Mouse (Mus musculus) forebrain, embryonic 16.5 days (tissue): Measurements from ENCODE around the gene 2610528A11Rik. TPM values are rescaled to one million over a fixed set of nuclear protein-coding genes. Genes with fewer than 3 reads are reported as not detected.
A peak's percentile ranks its signal among the peaks of the same experiment; 100 is the strongest.
"Not testable (repeated sequence)": the region's sequence is repeated elsewhere in the genome, so short reads cannot be mapped to it uniquely, and the experiment has no call there.

Source experiments
- ATAC-seq: fragments of 200-750 bp; cut with Nextera tagmentation; 2 replicates; pipeline ENCODE4 v1.8.0; 2017; ENCODE audit warnings: mild to moderate bottlenecking, moderate library complexity
- H3K27ac ChIP-seq: fragments of 300-500 bp; sonication (generic); 2 replicates; pipeline ENCODE4 v1.5.1; 2014; ENCODE audit warnings: low read length, control low read depth
- H3K27me3 ChIP-seq: fragments of 300-500 bp; sonication (generic); replicated peaks from 2 replicates; pipeline ENCODE4 v1.6.1; 2014; ENCODE audit warnings: low read length; ENCODE audit not compliant: control insufficient read depth, insufficient read depth
- H3K36me3 ChIP-seq: fragments of 300-500 bp; sonication (generic); 2 replicates; pipeline ENCODE4 v1.6.1; 2014; ENCODE audit not compliant: control insufficient read depth, insufficient read depth
- H3K4me1 ChIP-seq: fragments of 300-500 bp; sonication (generic); replicated peaks from 2 replicates; pipeline ENCODE4 v1.6.1; 2014; ENCODE audit warnings: low read length; ENCODE audit not compliant: control insufficient read depth, insufficient read depth
- H3K4me2 ChIP-seq: fragments of 300-500 bp; sonication (generic); 2 replicates; pipeline ENCODE4 v1.6.1; 2014; ENCODE audit warnings: mild to moderate bottlenecking, low read length, control low read depth
- H3K4me3 ChIP-seq: fragments of 300-500 bp; sonication (generic); replicated peaks from 2 replicates; pipeline ENCODE4 v1.5.1; 2014; ENCODE audit warnings: mild to moderate bottlenecking, low read length, control low read depth
- H3K9ac ChIP-seq: fragments of 300-500 bp; sonication (generic); replicated peaks from 2 replicates; pipeline ENCODE4 v1.6.1; 2014; ENCODE audit warnings: low read depth, low read length, control low read depth
- H3K9me3 ChIP-seq: fragments of 300-500 bp; sonication (generic); 2 replicates; pipeline ENCODE4 v1.6.1; 2016; ENCODE audit warnings: low read length; ENCODE audit not compliant: control insufficient read depth
- WGBS: fragments of 180-500 bp; shearing (Covaris S2); extraction: QIAGEN DNeasy Blood & Tissue Kit; methylation state at CpG from one replicate; pipeline ENCODE4 v1.1.7; 2014; 5-methylcytosine and 5-hydroxymethylcytosine counted together
- polyA plus RNA-seq: library from polyadenylated mRNA; unstranded; fragments of >200 nt; fragmentation: Nextera tagmentation; extraction: Ambion mirVana; gene quantifications from 2 replicates; pipeline ENCODE4 v1.2.1, GENCODE M21; 2015

2610528A11Rik gene
- 0.37 TPM in 1 of 2 replicates, not detected in the other for polyA plus RNA-seq

GRCm38 (mm10) chr14:37113922-37114321 is at the start of gene 2610528A11Rik:
Gene 2610528A11Rik, minus strand, starts transcription at chr14:37114022.
- Histone ChIP-seq H3K9me3 (no peaks in the 10 kb centered on the region), H3K27me3 (no peaks in the 10 kb centered on the region)
- ATAC-seq = no peak

GRCm38 (mm10) chr14:37163277-37163956 is 49.6 kb upstream of the 2610528A11Rik start:
- no peaks in the 10 kb centered on the region for H3K36me3 ChIP-seq
- H3K9me3 ChIP-seq = no peaks in the 10 kb centered on the region
- no peak overlapping the region for H3K4me2 ChIP-seq
- H3K4me3 ChIP-seq = no peak overlapping the region
- no peak overlapping the region for H3K9ac ChIP-seq
- no peaks in the 10 kb centered on the region for H3K4me1 ChIP-seq
- 87% methylated on average over 4 of the region's 4 CpGs for WGBS
- ATAC-seq = no peak
- H3K27me3 ChIP-seq = no peaks in the 10 kb centered on the region
- H3K27ac ChIP-seq = no peak overlapping the region

More at GRCm38 (mm10) chr14:37113922-37114321, at the start of gene 2610528A11Rik:
- no peak within 1 kb of the TSS for H3K4me3 ChIP-seq
- no peak within 1 kb of the TSS for H3K9ac ChIP-seq
- WGBS = 72% methylated on average over 3 of the region's 3 CpGs
- no peaks in the 10 kb centered on the region for H3K36me3 ChIP-seq
- H3K4me1 ChIP-seq = no peaks in the 10 kb centered on the region
- no peak within 1 kb of the TSS for H3K4me2 ChIP-seq
- H3K27ac ChIP-seq = no peak within 1 kb of the TSS

GRCm38 (mm10) chr14:37154391-37154790 is 40.6 kb upstream of the 2610528A11Rik start:
- H3K9me3 ChIP-seq = peaks cover 8% of the 10 kb centered on the region; the same call in 1 of the 2 replicates
- H3K9ac ChIP-seq = no peak overlapping the region
- no peak for ATAC-seq
- H3K27me3 ChIP-seq = no peaks in the 10 kb centered on the region
- H3K36me3 ChIP-seq = no peaks in the 10 kb centered on the region
- no peak overlapping the region for H3K4me2 ChIP-seq
- no peaks in the 10 kb centered on the region for H3K4me1 ChIP-seq
- no peak overlapping the region for H3K27ac ChIP-seq
- WGBS = 88% methylated on average over 1 of the region's 1 CpGs
- H3K4me3 ChIP-seq = no peak overlapping the region

- no peak for ATAC-seq
- H3K4me3 ChIP-seq = no peak overlapping the region
- H3K27me3 ChIP-seq = no peaks in the 10 kb centered on the region
- H3K4me1 ChIP-seq = peaks cover 2% of the 10 kb centered on the region; the same call in 1 of the 2 replicates
- H3K9me3 ChIP-seq = no peaks in the 10 kb centered on the region
- WGBS = 44% methylated on average over 8 of the region's 8 CpGs
- no peak overlapping the region for H3K27ac ChIP-seq
- H3K4me2 ChIP-seq = no peak overlapping the region
- H3K36me3 ChIP-seq = no peaks in the 10 kb centered on the region
- no peak overlapping the region for H3K9ac ChIP-seq
Observed at GRCm38 (mm10) chr14:37139051-37139710, 25.4 kb upstream of the 2610528A11Rik start.

GRCm38 (mm10) chr14:37137596-37137995 is 23.8 kb upstream of the 2610528A11Rik start:
- WGBS = 83% methylated on average over 2 of the region's 3 CpGs
- not testable (repeated sequence) for H3K27ac ChIP-seq, H3K4me3 ChIP-seq, ATAC-seq, H3K9ac ChIP-seq, H3K4me2 ChIP-seq, H3K36me3 ChIP-seq, H3K9me3 ChIP-seq, H3K4me1 ChIP-seq, H3K27me3 ChIP-seq

- H3K4me3 ChIP-seq = no peak overlapping the region
- no peaks in the 10 kb centered on the region for H3K9me3 ChIP-seq
- H3K27me3 ChIP-seq = no peaks in the 10 kb centered on the region
- no peak for ATAC-seq
- no peak overlapping the region for H3K4me2 ChIP-seq
- H3K4me1 ChIP-seq = peaks cover 3% of the 10 kb centered on the region; the same call in 1 of the 2 replicates
- H3K9ac ChIP-seq = no peak overlapping the region
- 76% methylated on average over 4 of the region's 4 CpGs for WGBS
- no peak overlapping the region for H3K27ac ChIP-seq
- H3K36me3 ChIP-seq = peaks cover 10% of the 10 kb centered on the region
Observed at GRCm38 (mm10) chr14:37136110-37136509, 22.3 kb upstream of the 2610528A11Rik start.

- Histone ChIP-seq H3K36me3 (peaks cover 13% of the 10 kb centered on the region), H3K9ac (peak overlapping the region; percentile 65), H3K4me3 (peak overlapping the region; percentile 83), H3K4me2 (peak overlapping the region; percentile 80), H3K9me3 (no peaks in the 10 kb centered on the region), H3K4me1 (peaks cover 3% of the 10 kb centered on the region; the same call in 1 of the 2 replicates), H3K27ac (peak overlapping the region; percentile 71; the same call in 1 of the 2 replicates), H3K27me3 (no peaks in the 10 kb centered on the region)
- under 1% methylated on average over 10 of the region's 10 CpGs for WGBS
- ATAC-seq = peak; percentile 56
Observed at GRCm38 (mm10) chr14:37135671-37136070, 21.8 kb upstream of the 2610528A11Rik start.

- peak within 1 kb of the TSS; percentile 80 for H3K4me2 ChIP-seq
- no peaks in the 10 kb centered on the region for H3K27me3 ChIP-seq
- no peaks in the 10 kb centered on the region for H3K9me3 ChIP-seq
- peaks cover 18% of the 10 kb centered on the region for H3K36me3 ChIP-seq
- H3K9ac ChIP-seq = peak within 1 kb of the TSS; percentile 88
- peak within 1 kb of the TSS; percentile 83 for H3K4me3 ChIP-seq
- WGBS = under 1% methylated on average over 37 of the region's 38 CpGs
- peaks cover 3% of the 10 kb centered on the region; the same call in 1 of the 2 replicates for H3K4me1 ChIP-seq
- H3K27ac ChIP-seq = peak within 1 kb of the TSS; percentile 71
- peak; percentile 99 for ATAC-seq
Observed at GRCm38 (mm10) chr14:37135127-37135593, 21.3 kb upstream of the 2610528A11Rik start, which contains the start of gene Ghitm. Gene Ghitm, minus strand, starts transcription at chr14:37135272.
